ENCODE assay signal across 16 mouse cellular contexts in genomic region chr9:33222066-33222805, GRCm38 (mm10).
"Had no signal": no experiment of that assay in that cellular context is flagged by ENCODE, and none has a peak within 500 bp of the region (broad histone marks: within the 10 kb centered on the region; RNA-seq: fewer than 3 reads in every experiment).

No protein-coding gene starts in this region.

- H3K4me3 ChIP-seq: limb, embryonic 12.5 days; midbrain, embryonic 10.5 days; neural tube, embryonic 13.5 days had no signal

- H3K9me3 ChIP-seq: limb, embryonic 12.5 days; midbrain, embryonic 10.5 days; neural tube, embryonic 13.5 days had no signal

- H3K27me3 ChIP-seq: limb, embryonic 12.5 days; neural tube, embryonic 13.5 days had no signal

- ATAC-seq: intestine, postnatal 0 days; midbrain, embryonic 16.5 days had no signal

- H3K4me1 ChIP-seq: midbrain, embryonic 10.5 days had no signal

- H3K27ac ChIP-seq: kidney, postnatal 0 days; limb, embryonic 12.5 days; liver, embryonic 14.5 days; midbrain, embryonic 10.5 days; neural tube, embryonic 13.5 days; stomach, postnatal 0 days had no signal

- H3K4me2 ChIP-seq: limb, embryonic 12.5 days; neural tube, embryonic 13.5 days had no signal

- H3K9ac ChIP-seq: limb, embryonic 12.5 days; liver, embryonic 14.5 days; neural tube, embryonic 13.5 days had no signal

- DNase-seq: kidney, adult 9 months; kidney, postnatal 36 days; layer of hippocampus, adult 9-11 months; layer of hippocampus, postnatal 36 days; lung, adult 18-20 months; right cerebral cortex, postnatal 14 days; thymus, adult 18-20 months; thymus, postnatal 25 days had no signal

- H3K36me3 ChIP-seq: limb, embryonic 12.5 days; midbrain, embryonic 10.5 days; neural tube, embryonic 13.5 days had no signal
